Mouse (Mus musculus): ENCODE measurements around the gene Gk5.
"Not testable (repeated sequence)": the region's sequence is repeated elsewhere in the genome, so short reads cannot be mapped to it uniquely, and the experiment has no call there.

Gk5 gene

GRCm38 (mm10) chr9:96118861-96119772 lies at the start of gene Gk5:
Gk5 (plus strand) TSS chr9:96119362.
- peak; percentile 98 for DNase-seq (ENCODE audit: low spot score)

DNA sequence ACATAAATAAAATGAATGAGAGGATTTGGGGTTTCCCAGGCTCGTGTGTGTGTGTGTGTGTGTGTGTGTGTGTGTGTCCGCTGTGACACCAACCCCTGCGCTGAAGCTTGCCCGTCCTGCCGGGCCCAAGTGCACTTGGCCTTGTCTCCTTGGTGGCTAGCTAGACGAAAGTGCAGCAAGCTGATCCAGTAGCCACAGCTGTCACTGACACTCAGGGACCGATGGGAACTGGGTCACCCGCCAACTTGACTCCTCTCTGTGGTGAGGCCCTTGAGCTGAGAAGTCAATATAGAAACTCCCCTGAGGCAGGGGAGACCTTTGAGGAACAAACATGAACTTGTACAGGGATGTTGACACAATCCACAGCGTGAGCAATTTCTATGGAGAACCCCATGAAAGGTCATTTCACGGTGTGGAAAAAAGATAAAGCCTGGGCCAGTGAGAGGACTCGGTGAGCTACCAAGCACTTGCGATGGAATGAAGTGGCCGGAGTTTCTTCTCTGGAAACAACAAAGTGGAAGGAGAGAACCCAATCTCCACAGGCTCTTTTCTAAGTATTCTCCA lies 40.3 kb upstream of the Gk5 start:
- DNase-seq (ENCODE audit: low spot score), result no peak

- no peak for DNase-seq (ENCODE audit: low spot score)
These were observed 33.9 kb upstream of the Gk5 start for GRCm38 (mm10) chr9:96085293-96085692.

GRCm38 (mm10) chr9:96087671-96088070 lies 31.5 kb upstream of the Gk5 start:
- DNase-seq (ENCODE audit: low spot score), result no peak

DNA sequence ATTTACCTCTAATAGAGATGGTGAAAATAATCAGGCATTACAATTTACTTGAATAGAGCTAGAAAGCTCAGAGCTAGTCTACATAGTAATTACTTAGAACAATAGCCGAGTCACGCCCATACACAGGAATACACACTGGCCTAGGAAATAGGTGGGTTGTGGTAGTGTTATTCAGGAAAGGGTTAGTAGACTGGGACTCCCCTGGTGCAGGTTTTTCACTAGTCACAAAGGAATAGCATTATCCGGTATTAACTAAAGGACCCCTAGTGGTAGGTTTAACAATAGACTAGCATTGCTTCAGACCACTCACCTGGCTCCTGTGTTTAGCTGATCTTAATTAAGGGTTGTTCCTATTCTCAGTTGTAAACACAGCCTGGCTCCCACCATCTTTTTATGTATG lies 30.7 kb upstream of the Gk5 start:
- DNase-seq (ENCODE audit: low spot score), result not testable (repeated sequence)

GRCm38 (mm10) chr9:96092637-96093036 lies 26.5 kb upstream of the Gk5 start:
- not testable (repeated sequence) for DNase-seq (ENCODE audit: low spot score)

GRCm38 (mm10) chr9:96093221-96093620 lies 25.9 kb upstream of the Gk5 start:
- DNase-seq (ENCODE audit: low spot score), result no peak

GRCm38 (mm10) chr9:96094341-96094740 lies 24.8 kb upstream of the Gk5 start:
- no peak for DNase-seq (ENCODE audit: low spot score)

DNA sequence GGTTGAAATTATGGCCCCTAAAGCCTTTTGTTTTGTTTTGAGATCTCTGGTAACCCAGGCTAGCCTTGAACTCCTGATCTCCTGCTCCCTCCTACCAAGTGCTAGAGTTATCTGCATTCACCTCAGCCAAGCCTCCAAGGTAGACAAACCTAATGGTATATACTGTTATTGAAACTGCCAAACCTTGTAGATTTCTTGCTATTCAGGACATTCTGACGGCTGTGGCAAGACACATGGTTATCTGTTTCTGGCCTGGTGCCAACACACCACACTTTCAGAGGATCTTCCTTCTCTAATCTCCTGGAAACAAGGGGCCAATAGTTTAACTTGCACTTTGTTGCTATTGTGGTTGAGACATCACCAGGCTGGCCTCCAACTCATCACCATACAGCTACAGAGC lies 24.0 kb upstream of the Gk5 start:
- DNase-seq (ENCODE audit: low spot score), result no peak

- peak; percentile 38 for DNase-seq (ENCODE audit: low spot score)
These were observed 16.3 kb upstream of the Gk5 start for GRCm38 (mm10) chr9:96102846-96103245.

- no peak for DNase-seq (ENCODE audit: low spot score)
These were observed 6.2 kb upstream of the Gk5 start for GRCm38 (mm10) chr9:96112879-96113361.

DNA sequence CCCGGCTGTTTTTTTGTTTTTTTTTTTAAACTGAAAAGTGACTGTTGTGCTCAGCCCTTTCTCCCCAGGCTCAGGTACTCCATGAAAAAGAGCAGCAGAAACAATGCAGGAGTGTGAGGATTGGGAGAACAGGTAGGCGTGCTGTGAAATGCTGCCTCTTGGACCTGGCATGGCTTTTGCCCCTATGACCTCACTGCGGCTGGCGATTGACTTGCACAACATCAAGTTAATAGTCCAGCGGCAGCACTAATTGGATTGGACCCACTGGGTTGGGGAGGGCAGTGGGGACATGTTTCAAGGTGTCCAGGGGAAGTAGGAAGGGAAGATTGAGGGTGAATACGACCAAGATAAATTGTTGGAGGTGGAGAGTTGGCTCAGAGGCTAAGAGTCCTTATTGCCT lies 2.4 kb upstream of the Gk5 start:
- no peak for DNase-seq (ENCODE audit: low spot score)

DNA sequence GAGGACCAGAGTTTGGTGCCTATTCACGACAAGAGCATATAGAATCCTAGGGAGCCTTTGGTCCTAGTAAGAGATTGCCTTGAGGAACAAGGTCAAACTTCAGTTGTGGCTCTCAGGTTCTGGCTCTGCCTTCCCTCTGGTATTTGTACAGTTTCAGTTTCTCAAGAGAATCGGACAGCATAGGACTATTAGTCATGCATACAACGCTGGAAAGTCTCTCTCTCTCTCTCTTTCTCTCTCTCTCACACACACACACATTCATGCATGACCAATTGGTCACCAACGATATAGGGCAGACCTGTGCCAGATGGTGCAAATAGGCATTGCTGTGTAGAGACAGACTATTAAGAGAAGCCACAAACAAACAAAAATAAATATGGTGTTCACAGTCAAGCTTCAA lies 946 bp upstream of the Gk5 start:
- DNase-seq (ENCODE audit: low spot score), result no peak

DNA sequence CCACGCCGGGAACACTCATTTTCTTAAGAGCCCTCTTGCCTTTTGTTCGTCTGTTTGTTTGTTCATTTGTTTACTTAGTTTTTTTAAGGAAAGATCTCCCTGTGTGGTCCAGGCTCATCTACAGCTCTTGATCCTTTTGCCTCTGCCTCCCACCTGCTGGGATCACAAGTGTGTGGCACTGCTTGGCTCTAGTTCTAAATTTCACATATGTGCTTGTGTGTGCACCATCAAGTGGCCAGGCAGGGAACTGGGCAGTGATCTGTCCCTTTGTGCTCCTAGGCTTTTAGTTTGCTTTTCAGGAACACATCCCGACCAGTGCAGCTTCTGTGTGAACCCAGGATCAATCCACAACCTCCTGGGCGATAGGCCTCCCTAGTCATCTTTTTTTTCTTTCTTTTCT lies 8.8 kb downstream of the Gk5 start:
- no peak for DNase-seq (ENCODE audit: low spot score)

- DNase-seq (ENCODE audit: low spot score), result no peak
These were observed 13.9 kb downstream of the Gk5 start for GRCm38 (mm10) chr9:96132956-96133603.

- DNase-seq (ENCODE audit: low spot score), result no peak
These were observed 15.3 kb downstream of the Gk5 start for GRCm38 (mm10) chr9:96134470-96134869.

DNA sequence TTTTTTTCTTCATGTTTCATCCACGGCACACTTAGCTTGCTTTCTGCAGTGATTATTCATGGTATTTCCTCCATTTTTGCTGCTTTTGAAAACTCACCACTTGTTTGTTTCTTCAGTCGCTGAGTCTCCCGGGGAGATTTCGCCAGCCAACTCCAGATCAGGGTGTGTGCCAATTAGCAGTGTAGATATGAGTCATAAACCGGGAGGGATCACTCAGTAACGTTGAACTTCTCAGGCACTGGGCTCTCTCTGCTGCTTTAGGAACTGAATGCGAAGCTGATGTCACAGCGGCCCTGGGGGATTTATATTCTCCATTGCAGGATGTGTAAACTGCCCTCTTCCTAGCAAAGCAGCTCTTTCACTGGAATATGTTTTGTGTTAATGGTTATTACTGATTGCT lies 15.8 kb downstream of the Gk5 start:
- DNase-seq (ENCODE audit: low spot score), result peak; percentile 30

DNA sequence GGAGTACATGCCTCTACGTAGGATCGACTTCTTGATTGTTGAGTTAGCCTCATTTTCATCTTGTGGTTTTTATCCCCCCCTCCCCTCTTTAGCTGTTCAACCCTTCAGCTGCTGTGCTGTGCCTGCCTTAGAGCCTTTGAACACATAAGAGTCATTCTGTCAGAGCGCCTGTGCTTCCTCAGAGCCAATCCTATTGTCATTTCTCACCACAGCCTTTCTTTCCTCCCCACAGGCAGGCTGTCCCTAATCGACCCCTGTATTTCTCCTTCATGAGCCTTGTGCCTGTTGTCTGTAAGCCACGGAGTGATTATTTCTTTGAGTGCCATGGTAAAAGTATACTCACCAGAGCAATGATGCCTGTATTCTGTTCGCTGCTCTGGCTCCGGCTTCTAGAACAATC lies 16.3 kb downstream of the Gk5 start:
- DNase-seq (ENCODE audit: low spot score), result no peak

DNA sequence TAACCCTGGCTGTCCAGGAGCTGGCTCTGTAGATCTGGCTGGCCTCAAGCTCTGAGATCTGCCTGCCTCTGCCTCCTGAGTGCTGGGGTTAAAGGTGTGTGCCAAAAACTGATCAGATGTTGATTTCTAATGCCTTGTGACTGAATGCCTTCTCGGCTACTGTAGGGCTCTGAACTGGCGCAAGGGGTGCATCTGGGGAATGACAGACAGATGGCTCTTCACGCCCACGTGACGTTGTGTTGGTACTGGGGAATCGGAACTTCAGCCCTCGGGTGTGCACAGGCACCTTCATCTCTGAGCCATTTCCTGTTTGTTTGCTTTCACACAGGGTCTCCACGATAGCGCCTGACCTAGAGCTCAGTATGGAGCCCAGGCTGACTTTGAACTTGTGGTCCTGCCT lies 19.8 kb downstream of the Gk5 start:
- DNase-seq (ENCODE audit: low spot score), result no peak

DNA sequence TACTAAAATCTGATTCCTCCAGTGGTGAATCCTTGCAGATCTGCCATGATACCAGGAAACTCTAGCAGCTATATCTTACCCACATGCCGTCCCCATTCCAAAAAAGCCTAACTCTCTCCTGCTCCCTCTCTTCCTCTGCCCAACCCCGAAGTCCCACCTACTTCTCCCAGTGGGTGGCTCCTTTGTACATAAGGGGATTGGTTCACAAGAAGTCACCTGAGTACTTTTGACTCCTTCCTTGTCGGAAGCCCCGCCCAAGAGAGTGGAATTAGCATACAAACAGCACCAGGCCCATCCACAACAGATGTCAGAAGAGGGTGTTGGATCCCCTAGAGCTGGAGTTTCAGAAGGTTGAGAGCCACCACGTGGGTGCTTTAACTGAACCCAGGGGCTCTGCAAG lies 20.7 kb downstream of the Gk5 start:
- no peak for DNase-seq (ENCODE audit: low spot score)

DNA sequence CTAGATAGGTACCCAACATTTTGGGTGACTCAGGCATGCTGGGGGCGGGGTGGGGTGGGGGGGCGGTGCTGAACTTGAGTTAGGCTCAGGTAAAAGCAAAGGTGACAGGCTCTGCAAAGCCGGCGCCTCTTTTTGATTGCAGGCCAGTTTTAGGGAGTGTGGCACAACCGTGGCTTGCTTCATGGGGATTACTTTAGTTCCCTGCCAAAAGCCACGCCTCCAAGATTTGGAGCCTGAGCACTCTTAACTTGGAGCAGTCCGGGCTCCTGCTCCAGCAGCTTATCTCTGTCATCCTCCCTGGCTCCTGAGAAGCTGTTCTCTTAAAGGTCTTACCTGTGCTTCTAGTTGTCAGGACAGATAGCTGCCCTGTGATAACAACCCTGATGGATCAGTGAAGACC lies 21.8 kb downstream of the Gk5 start:
- no peak for DNase-seq (ENCODE audit: low spot score)

DNA sequence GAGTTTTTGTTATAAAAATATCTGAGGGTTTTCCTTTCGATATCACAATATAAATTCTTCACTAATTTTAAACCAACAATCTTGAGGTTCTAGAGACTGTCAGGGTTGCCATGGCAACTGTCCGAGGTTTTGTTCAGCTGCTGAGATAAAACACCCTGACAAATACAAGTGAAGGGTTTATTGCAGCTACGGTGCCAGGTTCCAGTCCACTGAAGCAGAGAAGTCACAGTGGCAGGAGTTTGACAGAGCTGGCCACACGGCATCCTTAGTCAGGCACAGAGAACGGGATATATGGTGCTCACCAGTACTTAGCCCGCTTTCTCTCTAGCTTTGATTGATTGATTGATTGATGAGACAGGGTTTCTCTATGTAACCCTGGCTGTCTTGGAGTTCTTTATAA lies 23.3 kb downstream of the Gk5 start:
- no peak for DNase-seq (ENCODE audit: low spot score)

GRCm38 (mm10) chr9:96143633-96144032 lies 24.5 kb downstream of the Gk5 start:
- no peak for DNase-seq (ENCODE audit: low spot score)
